Mouse (Mus musculus) heart, embryonic 12.5 days (tissue): ENCODE data around the gene Hpn. TPM values are rescaled to one million over a fixed set of nuclear protein-coding genes. Genes with fewer than 3 reads are reported as not detected.

Experiments
- ATAC-seq: fragments of 200-750 bp; cut with Nextera tagmentation; 2 replicates; pipeline ENCODE4 v1.8.0; 2017; ENCODE audit warnings: moderate TSS enrichment, moderate library complexity; ENCODE audit not compliant: insufficient number of reproducible peaks, low FRiP score
- H3K27ac ChIP-seq: fragments of 300-500 bp; sonication (generic); 2 replicates; pipeline ENCODE4 v1.5.1; 2016; ENCODE audit warnings: mild to moderate bottlenecking, moderate library complexity; ENCODE audit not compliant: poor library complexity, severe bottlenecking
- H3K27me3 ChIP-seq: fragments of 300-500 bp; sonication (generic); replicated peaks from 2 replicates; pipeline ENCODE4 v1.6.1; 2016; ENCODE audit warnings: mild to moderate bottlenecking, moderate library complexity
- H3K36me3 ChIP-seq: fragments of 300-500 bp; sonication (generic); 2 replicates; pipeline ENCODE4 v1.6.1; 2016; ENCODE audit warnings: mild to moderate bottlenecking, moderate library complexity
- H3K4me1 ChIP-seq: fragments of 300-500 bp; sonication (generic); replicated peaks from 2 replicates; pipeline ENCODE4 v1.6.1; 2016; ENCODE audit warnings: mild to moderate bottlenecking
- H3K4me2 ChIP-seq: fragments of 300-500 bp; sonication (generic); 2 replicates; pipeline ENCODE4 v1.6.1; 2016; ENCODE audit warnings: mild to moderate bottlenecking, moderate library complexity
- H3K4me3 ChIP-seq: fragments of 300-500 bp; sonication (generic); 2 replicates; pipeline ENCODE4 v1.5.1; 2016; ENCODE audit warnings: mild to moderate bottlenecking
- H3K9ac ChIP-seq: fragments of 300-500 bp; sonication (generic); 2 replicates; pipeline ENCODE4 v1.6.1; 2016; ENCODE audit warnings: mild to moderate bottlenecking, moderate library complexity
- H3K9me3 ChIP-seq: fragments of 300-500 bp; sonication (generic); replicated peaks from 2 replicates; pipeline ENCODE4 v1.6.1; 2016; ENCODE audit warnings: mild to moderate bottlenecking, moderate library complexity
- WGBS: fragments of 180-500 bp; shearing (Covaris S2); methylation state at CpG from one replicate; pipeline ENCODE4 v1.1.7; 2016; 5-methylcytosine and 5-hydroxymethylcytosine counted together
- polyA plus RNA-seq: library from polyadenylated mRNA; unstranded; fragments of >200 nt; fragmentation: Nextera tagmentation; extraction: Ambion mirVana; gene quantifications from 2 replicates; pipeline ENCODE4 v1.2.1, GENCODE M21; 2016

Gene Hpn
- polyA plus RNA-seq, 1 experiment from 2014 or later: 2.0 TPM

- 74% methylated on average over 2 of the region's 2 CpGs for WGBS
- no peak overlapping the region for H3K9ac ChIP-seq
- no peak for ATAC-seq
- no peak overlapping the region for H3K4me2 ChIP-seq
- H3K9me3 ChIP-seq: no peaks in the 10 kb centered on the region
- H3K4me1 ChIP-seq: peaks cover 10% of the 10 kb centered on the region; the same call in 1 of the 2 replicates
- no peak overlapping the region for H3K4me3 ChIP-seq
- H3K27me3 ChIP-seq: no peaks in the 10 kb centered on the region
- no peaks in the 10 kb centered on the region for H3K36me3 ChIP-seq
- no peak overlapping the region for H3K27ac ChIP-seq
These were observed 25.4 kb downstream of the Hpn start for GRCm38 (mm10) chr7:31089721-31090120.

DNA sequence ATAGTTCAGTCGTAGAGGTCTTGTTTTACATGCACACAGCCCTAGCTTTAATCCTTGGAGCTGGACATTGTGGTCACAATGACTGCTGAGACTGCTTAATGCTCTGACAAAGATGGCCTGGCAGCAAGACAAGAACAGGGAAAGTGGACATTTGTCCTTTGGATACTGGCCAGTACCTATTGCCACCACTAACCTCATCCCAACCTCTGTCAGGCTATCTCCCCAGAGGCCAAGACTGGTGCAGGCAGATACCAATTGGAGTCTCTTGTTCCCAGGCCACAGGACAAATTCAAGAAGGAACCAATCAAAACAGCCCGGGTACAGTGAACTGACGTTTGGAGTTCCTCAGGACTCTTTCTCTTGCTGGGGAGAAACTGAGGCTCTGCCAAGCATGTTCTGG, 26.9 kb downstream of the Hpn start:
- ATAC-seq: no peak
- Histone ChIP-seq H3K27me3 (no peaks in the 10 kb centered on the region), H3K4me2 (no peak overlapping the region)

DNA sequence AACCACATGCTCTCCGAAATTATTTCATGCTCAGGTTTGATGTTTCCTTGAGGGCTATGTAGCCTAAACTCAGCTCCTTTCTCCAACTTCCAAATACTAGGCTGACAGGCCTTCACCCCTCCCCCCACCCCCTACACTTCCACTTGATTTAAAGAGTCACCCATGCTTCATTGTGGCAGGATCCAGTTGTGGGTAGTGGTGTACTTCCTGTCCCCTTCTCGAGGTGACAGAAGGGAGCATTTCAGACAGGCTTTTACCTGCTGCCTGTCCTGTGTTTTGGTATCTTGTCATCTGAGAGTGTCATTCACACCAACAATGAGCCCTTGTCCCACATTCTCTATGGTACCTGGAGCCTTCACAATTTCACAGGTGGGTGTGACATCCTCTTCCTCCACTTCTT, 27.8 kb downstream of the Hpn start:
- Histone ChIP-seq H3K4me2 (no peak overlapping the region), H3K27ac (no peak overlapping the region), H3K4me1 (peaks cover 10% of the 10 kb centered on the region; the same call in 1 of the 2 replicates), H3K9ac (no peak overlapping the region), H3K4me3 (no peak overlapping the region), H3K27me3 (no peaks in the 10 kb centered on the region), H3K36me3 (no peaks in the 10 kb centered on the region), H3K9me3 (no peaks in the 10 kb centered on the region)
- ATAC-seq: no peak
- 43% methylated on average over 2 of the region's 2 CpGs for WGBS

More for the DNA sequence above, 26.9 kb downstream of the Hpn start:
- WGBS: 64% methylated on average over 3 of the region's 3 CpGs
- Histone ChIP-seq H3K27ac (no peak overlapping the region), H3K9me3 (no peaks in the 10 kb centered on the region), H3K4me3 (no peak overlapping the region), H3K36me3 (no peaks in the 10 kb centered on the region), H3K9ac (no peak overlapping the region), H3K4me1 (peaks cover 10% of the 10 kb centered on the region; the same call in 1 of the 2 replicates)

DNA sequence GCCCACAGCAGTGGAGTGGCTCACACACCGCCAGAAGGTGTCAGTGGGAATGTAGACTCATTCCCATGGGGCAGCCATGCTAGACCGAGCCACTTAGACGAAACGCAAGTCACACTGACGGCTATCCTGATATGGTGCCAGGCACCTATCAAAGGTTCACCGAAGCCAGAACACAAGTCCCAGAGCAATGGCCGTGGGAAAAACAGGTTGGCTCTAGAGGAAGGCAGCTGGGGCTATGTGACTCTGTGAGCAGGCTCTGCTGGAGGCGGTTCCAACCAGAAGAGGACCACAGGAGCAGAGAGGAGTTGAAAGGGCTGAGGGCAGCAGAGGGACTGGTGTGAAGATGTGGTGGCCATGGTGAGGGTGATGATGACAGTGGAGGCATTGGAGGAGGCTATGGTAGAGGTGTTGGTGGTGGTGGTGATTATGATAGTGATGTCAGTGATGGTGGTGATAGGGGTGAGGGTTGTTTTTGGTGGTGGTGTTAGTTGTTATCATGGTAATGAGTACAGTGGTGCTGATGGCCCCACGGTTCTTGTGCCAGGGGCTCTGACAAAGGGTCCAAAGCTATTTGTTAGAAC, 28.8 kb downstream of the Hpn start:
- Histone ChIP-seq H3K4me3 (no peak overlapping the region), H3K4me1 (peaks cover 10% of the 10 kb centered on the region; the same call in 1 of the 2 replicates), H3K9me3 (no peaks in the 10 kb centered on the region), H3K4me2 (no peak overlapping the region), H3K27me3 (no peaks in the 10 kb centered on the region), H3K9ac (no peak overlapping the region), H3K36me3 (no peaks in the 10 kb centered on the region), H3K27ac (no peak overlapping the region)
- WGBS: 78% methylated on average over 9 of the region's 9 CpGs
- ATAC-seq: no peak

- peaks cover 10% of the 10 kb centered on the region; the same call in 1 of the 2 replicates for H3K4me1 ChIP-seq
- no peak overlapping the region for H3K27ac ChIP-seq
- no peaks in the 10 kb centered on the region for H3K27me3 ChIP-seq
- no peak overlapping the region for H3K9ac ChIP-seq
- WGBS: 33% methylated on average over 3 of the region's 3 CpGs
- no peak overlapping the region for H3K4me2 ChIP-seq
- no peak for ATAC-seq
- H3K4me3 ChIP-seq: no peak overlapping the region
- no peaks in the 10 kb centered on the region for H3K36me3 ChIP-seq
- peaks cover 4% of the 10 kb centered on the region for H3K9me3 ChIP-seq
These were observed 29.9 kb downstream of the Hpn start for GRCm38 (mm10) chr7:31085171-31085570.

GRCm38 (mm10) chr7:31084140-31084539, 30.9 kb downstream of the Hpn start:
- no peak for ATAC-seq
- no peak overlapping the region for H3K4me3 ChIP-seq
- no peaks in the 10 kb centered on the region for H3K36me3 ChIP-seq
- WGBS: 55% methylated on average over 9 of the region's 9 CpGs
- H3K4me1 ChIP-seq: peaks cover 10% of the 10 kb centered on the region; the same call in 1 of the 2 replicates
- peaks cover 4% of the 10 kb centered on the region for H3K9me3 ChIP-seq
- H3K27ac ChIP-seq: no peak overlapping the region
- H3K27me3 ChIP-seq: no peaks in the 10 kb centered on the region
- no peak overlapping the region for H3K4me2 ChIP-seq
- no peak overlapping the region for H3K9ac ChIP-seq

DNA sequence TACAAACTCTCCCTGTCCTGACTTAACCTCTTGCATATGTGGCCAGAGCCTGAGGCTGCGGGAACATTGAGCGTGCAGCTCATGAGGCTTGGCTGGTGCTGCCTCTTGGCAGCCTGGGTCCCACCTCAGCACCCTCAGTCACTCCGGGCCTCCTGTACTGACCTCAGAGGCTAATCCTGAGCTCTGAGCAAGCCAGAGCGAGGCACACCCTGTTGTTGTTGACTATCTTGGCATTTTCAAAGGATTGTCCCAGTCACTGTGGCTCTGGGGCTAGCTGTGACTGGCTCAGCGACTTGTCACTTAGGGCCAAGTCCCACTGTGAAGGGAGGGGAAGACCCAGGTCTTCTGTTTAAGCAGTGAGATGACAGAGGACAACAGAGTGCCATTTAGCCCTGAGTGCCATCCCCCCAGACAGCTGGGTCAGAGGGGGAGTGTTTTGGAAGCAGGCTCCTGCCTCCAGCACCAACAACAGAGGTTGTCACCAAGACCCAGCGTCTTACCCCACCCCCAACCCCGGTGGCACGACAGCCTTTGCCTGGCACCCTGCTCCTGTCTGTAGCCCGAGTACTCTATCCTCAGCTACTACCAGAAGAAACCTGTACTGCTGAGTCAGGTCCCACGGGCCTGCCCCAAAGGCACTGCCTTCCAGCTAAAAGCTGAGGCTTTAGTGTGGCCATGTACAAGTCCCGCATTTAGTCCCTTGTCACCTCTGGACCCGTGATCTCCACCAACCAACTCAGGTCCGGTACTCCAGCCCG, 32.1 kb downstream of the Hpn start:
- no peak; the same call in 1 of the 2 replicates for ATAC-seq
- H3K4me2 ChIP-seq: no peak overlapping the region
- WGBS: 60% methylated on average over 14 of the region's 14 CpGs

DNA sequence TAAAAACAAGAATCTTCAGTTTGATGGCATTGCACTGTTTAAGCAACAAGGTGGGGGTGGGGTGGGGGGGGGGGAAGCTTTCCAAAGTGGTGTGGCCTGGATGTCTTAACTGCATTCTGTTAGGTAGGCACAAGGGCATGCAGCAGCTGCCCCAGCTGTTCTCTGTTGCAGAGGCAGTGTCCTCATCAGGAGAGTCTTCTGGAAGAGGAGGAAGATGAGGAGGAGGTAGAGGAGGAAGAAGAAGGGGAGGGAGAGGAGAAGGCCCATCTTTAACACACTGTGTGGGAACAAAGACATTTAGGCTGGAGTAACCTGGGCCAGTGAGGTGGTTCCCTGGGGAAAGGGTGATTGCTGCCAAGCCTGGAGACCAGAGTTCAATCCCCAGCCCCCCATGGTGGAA, 33.0 kb downstream of the Hpn start:
- peaks cover 5% of the 10 kb centered on the region; the same call in 1 of the 2 replicates for H3K4me1 ChIP-seq
- peaks cover 4% of the 10 kb centered on the region for H3K9me3 ChIP-seq
- H3K4me2 ChIP-seq: no peak overlapping the region
- no peak overlapping the region for H3K27ac ChIP-seq
- H3K27me3 ChIP-seq: no peaks in the 10 kb centered on the region
- ATAC-seq: no peak
- no peak overlapping the region for H3K4me3 ChIP-seq
- H3K36me3 ChIP-seq: no peaks in the 10 kb centered on the region
- H3K9ac ChIP-seq: no peak overlapping the region

More for the DNA sequence above, 32.1 kb downstream of the Hpn start:
- H3K27me3 ChIP-seq: no peaks in the 10 kb centered on the region
- 0 out of 2 replicates have a peak overlapping the region, but pooled peaks have one; percentile 5 for H3K9ac ChIP-seq
- H3K36me3 ChIP-seq: no peaks in the 10 kb centered on the region
- H3K4me1 ChIP-seq: peaks cover 9% of the 10 kb centered on the region; the same call in 1 of the 2 replicates
- no peak overlapping the region for H3K4me3 ChIP-seq
- H3K9me3 ChIP-seq: peaks cover 4% of the 10 kb centered on the region
- H3K27ac ChIP-seq: no peak overlapping the region

DNA sequence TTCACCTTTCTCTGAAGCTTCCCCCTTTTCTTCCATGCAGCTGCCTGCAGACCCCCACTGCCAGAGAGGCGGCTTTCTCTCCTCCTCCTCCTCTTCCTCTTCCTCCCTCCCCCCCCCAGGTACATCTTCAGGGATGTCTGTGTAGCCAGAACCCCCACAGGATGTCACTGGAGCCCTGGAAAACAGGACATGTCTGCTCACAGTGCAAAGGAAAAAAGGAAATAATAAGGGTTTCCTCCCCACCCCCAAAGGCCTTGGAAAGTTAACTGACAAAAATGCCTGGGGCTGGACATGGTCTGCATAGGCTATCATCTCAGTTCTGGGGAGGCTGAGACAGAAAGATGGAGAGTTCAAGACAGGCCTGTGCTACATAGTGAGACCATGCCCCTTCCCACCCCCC, 34.0 kb downstream of the Hpn start:
- no peaks in the 10 kb centered on the region for H3K27me3 ChIP-seq
- H3K9ac ChIP-seq: no peak overlapping the region
- no peak overlapping the region for H3K4me2 ChIP-seq
- 24% methylated on average over 1 of the region's 1 CpGs for WGBS
- ATAC-seq: no peak
- H3K36me3 ChIP-seq: no peaks in the 10 kb centered on the region
- peaks cover 4% of the 10 kb centered on the region for H3K9me3 ChIP-seq
- no peak overlapping the region for H3K4me3 ChIP-seq
- no peak overlapping the region for H3K27ac ChIP-seq
- H3K4me1 ChIP-seq: peaks cover 5% of the 10 kb centered on the region; the same call in 1 of the 2 replicates

DNA sequence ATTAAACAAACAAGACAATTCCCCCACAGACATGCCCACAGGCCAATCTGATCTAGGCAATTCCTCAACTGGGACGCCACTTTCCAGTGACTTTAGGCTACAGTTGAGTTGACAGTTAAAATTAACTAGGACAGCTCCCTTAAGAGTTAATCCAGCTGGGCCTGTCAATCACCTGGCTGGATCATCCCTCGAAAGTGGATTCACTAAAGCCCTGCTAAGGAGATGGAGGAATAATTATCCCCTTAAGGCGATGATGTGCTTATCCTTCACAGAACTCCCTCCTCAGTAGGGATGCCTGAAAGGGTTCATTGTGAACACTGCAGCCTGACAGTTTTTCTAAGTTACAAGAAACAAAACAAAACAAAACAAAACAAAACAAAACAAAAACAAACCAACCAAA, 34.5 kb downstream of the Hpn start:
- Histone ChIP-seq H3K4me3 (no peak overlapping the region), H3K36me3 (no peaks in the 10 kb centered on the region), H3K27ac (no peak overlapping the region), H3K4me2 (no peak overlapping the region), H3K9ac (no peak overlapping the region), H3K27me3 (no peaks in the 10 kb centered on the region), H3K9me3 (peaks cover 4% of the 10 kb centered on the region), H3K4me1 (peaks cover 5% of the 10 kb centered on the region; the same call in 1 of the 2 replicates)
- ATAC-seq: no peak
- 55% methylated on average over 3 of the region's 3 CpGs for WGBS

DNA sequence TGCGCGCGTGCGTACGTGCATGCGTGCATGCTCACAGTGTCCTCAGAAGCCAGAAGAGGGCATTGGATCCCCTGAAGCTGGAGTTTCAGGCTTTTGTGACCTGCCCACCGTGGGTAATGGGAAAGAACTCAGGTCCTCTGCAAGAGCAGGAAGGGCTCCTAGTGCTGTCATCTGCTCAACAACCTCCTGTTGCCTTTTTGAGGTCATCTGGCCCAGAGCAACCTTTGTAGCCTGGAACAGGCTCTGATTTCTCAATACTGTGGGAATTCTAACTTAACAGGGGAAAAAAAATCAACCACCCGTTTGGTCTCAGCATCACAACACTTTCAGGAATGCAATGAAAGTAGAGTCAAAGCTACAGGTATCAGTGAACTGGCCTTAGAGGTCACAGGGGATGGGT, 35.4 kb downstream of the Hpn start:
- H3K27me3 ChIP-seq: no peaks in the 10 kb centered on the region
- peaks cover 4% of the 10 kb centered on the region for H3K9me3 ChIP-seq
- ATAC-seq: no peak
- 82% methylated on average over 8 of the region's 8 CpGs for WGBS
- H3K27ac ChIP-seq: no peak overlapping the region
- no peaks in the 10 kb centered on the region for H3K4me1 ChIP-seq
- H3K4me2 ChIP-seq: no peak overlapping the region
- no peak overlapping the region for H3K4me3 ChIP-seq
- no peaks in the 10 kb centered on the region for H3K36me3 ChIP-seq
- H3K9ac ChIP-seq: no peak overlapping the region
